17 mouse cellular contexts compared by ENCODE assay signal in the genomic region with DNA sequence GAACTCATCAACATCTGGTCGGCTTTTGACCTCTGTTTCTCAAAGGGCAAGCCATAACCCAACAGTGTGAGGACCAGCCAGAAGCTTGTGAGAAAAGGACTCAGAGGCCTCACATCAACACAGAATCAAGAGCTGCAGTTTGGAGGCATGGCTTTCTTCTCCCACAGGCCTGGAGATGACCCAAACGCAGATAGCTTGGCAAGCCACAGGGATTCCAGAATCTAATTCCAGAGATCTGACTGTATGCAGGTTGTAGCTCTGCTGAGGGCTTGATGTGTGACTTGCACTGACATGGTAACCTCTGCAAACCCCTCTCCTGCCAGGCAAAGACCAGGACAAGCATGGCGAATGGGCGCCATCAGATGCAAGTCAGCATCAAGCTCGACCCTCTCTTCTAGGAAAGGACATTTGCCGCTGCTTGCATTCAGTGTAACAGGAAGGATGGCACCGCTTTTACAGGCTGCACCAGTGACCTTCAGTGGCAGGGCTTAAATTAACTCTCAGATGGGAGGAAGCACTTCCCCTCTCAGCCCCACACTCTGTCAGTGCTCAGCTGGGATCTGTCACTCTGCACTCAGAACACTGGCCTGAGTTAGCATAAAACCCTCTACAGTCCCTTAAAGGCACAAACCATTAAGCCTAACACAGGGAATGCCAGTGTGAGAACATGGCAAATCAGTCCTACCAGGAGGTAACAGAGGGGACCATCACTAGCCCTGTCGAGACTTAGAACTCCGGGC. TPM values are rescaled to one million over a fixed set of nuclear protein-coding genes. Genes with fewer than 3 reads are reported as not detected.
A peak's percentile ranks its signal among the peaks of the same experiment; 100 is the strongest.
DNase-seq lines count a peak whose midpoint lies in the region; ATAC-seq and TF ChIP-seq lines count a peak whose summit lies in the region.
"Had no signal": no experiment of that assay in that cellular context is flagged by ENCODE, and none has a peak within 500 bp of the region (broad histone marks: within the 10 kb centered on the region; RNA-seq: fewer than 3 reads in every experiment).

No protein-coding gene starts in this region.

- no peak overlapping the region for H3K9ac ChIP-seq in kidney, embryonic 16.5 days (replicated peaks; ENCODE audit: low read length)
- no peak overlapping the region for H3K9ac ChIP-seq in heart, embryonic 15.5 days
- no peak overlapping the region for H3K9ac ChIP-seq in lung, postnatal 0 days (replicated peaks; ENCODE audit: low read depth)
- H3K9ac ChIP-seq: embryonic facial prominence, embryonic 12.5 days; hindbrain, embryonic 15.5 days; limb, embryonic 15.5 days; neural tube, embryonic 12.5 days had no signal

- no peak for DNase-seq in kidney, adult 11 months
- peak; percentile 80 for DNase-seq in lung, postnatal 0 days (ENCODE audit: low spot score)
- DNase-seq in right cerebral cortex, postnatal 10 days (ENCODE audit: low spot score in 2 of 2): no peak
- DNase-seq in yolk sac, embryonic 10.5 days (ENCODE audit: low spot score): no peak
- no peak for DNase-seq in midbrain, embryonic 10.5 days (ENCODE audit: low spot score)
- DNase-seq: adrenal gland, postnatal 25 days; cerebellum, adult 11 months; kidney, postnatal 25 days; midbrain, embryonic 14.5 days; thymus, postnatal 4 days had no signal

- peaks cover 9% of the 10 kb centered on the region; the same call in 1 of the 2 replicates for H3K4me1 ChIP-seq in kidney, embryonic 16.5 days (ENCODE audit: insufficient read depth, low read length)
- H3K4me1 ChIP-seq in heart, embryonic 15.5 days (replicated peaks): peaks cover 24% of the 10 kb centered on the region
- H3K4me1 ChIP-seq in lung, postnatal 0 days (ENCODE audit: insufficient read depth, low read depth, low read length): no peaks in the 10 kb centered on the region
- peaks cover 3% of the 10 kb centered on the region for H3K4me1 ChIP-seq in midbrain, embryonic 10.5 days
- H3K4me1 ChIP-seq: embryonic facial prominence, embryonic 12.5 days; hindbrain, embryonic 15.5 days; limb, embryonic 15.5 days; neural tube, embryonic 12.5 days had no signal

- ATAC-seq in kidney, embryonic 16.5 days (ENCODE audit: low FRiP score, low TSS enrichment): peak; percentile 78
- ATAC-seq in common myeloid progenitor, adult 5-6 weeks (replicated peaks; ENCODE audit: low read depth, poor library complexity, severe bottlenecking): 0 out of 2 replicates have a peak, but pooled peaks have one; percentile 25
- ATAC-seq in heart, embryonic 15.5 days (replicated peaks; ENCODE audit: insufficient number of reproducible peaks, insufficient read depth, low FRiP score, low read depth): peak; percentile 90
- ATAC-seq in lung, postnatal 0 days: peak; percentile 96

- H3K4me3 ChIP-seq in kidney, embryonic 16.5 days (ENCODE audit: low read length): no peak overlapping the region
- no peak overlapping the region for H3K4me3 ChIP-seq in heart, embryonic 15.5 days
- no peak overlapping the region for H3K4me3 ChIP-seq in lung, postnatal 0 days (ENCODE audit: low read depth, low read length)
- no peak overlapping the region for H3K4me3 ChIP-seq in midbrain, embryonic 10.5 days
- H3K4me3 ChIP-seq: embryonic facial prominence, embryonic 12.5 days; hindbrain, embryonic 15.5 days; limb, embryonic 15.5 days; neural tube, embryonic 12.5 days had no signal

- no peak for TF ChIP-seq CTCF in lung, postnatal 0 days (IDR thresholded peaks at IDR 0.05)

- no peaks in the 10 kb centered on the region for H3K27me3 ChIP-seq in kidney, embryonic 16.5 days (ENCODE audit: insufficient read depth, low read length)
- no peaks in the 10 kb centered on the region for H3K27me3 ChIP-seq in heart, embryonic 15.5 days
- H3K27me3 ChIP-seq in lung, postnatal 0 days (replicated peaks; ENCODE audit: insufficient read depth, low read length): no peaks in the 10 kb centered on the region
- no peaks in the 10 kb centered on the region for H3K27me3 ChIP-seq in midbrain, embryonic 10.5 days (ENCODE audit: low read depth, poor library complexity, severe bottlenecking)
- H3K27me3 ChIP-seq: embryonic facial prominence, embryonic 12.5 days; hindbrain, embryonic 15.5 days; limb, embryonic 15.5 days; neural tube, embryonic 12.5 days had no signal

- no peak overlapping the region for H3K27ac ChIP-seq in kidney, embryonic 16.5 days (ENCODE audit: low read length)
- peak overlapping the region; percentile 83 for H3K27ac ChIP-seq in heart, embryonic 15.5 days
- H3K27ac ChIP-seq in lung, postnatal 0 days (ENCODE audit: low read length): peak overlapping the region; percentile 66
- H3K27ac ChIP-seq in midbrain, embryonic 10.5 days (replicated peaks): no peak overlapping the region
- H3K27ac ChIP-seq: embryonic facial prominence, embryonic 12.5 days; hindbrain, embryonic 15.5 days; limb, embryonic 15.5 days; neural tube, embryonic 12.5 days had no signal

- 50% methylated on average over 9 of the region's 9 CpGs for WGBS in kidney, embryonic 16.5 days
- 39% methylated on average over 9 of the region's 9 CpGs for WGBS in heart, embryonic 15.5 days
- WGBS in lung, postnatal 0 days: 46% methylated on average over 9 of the region's 9 CpGs
- WGBS in midbrain, embryonic 10.5 days: 81% methylated on average over 9 of the region's 9 CpGs

- TF ChIP-seq EP300 in lung, postnatal 0 days (IDR thresholded peaks at IDR 0.05): no peak

- H3K4me2 ChIP-seq in kidney, embryonic 16.5 days (replicated peaks; ENCODE audit: low read depth, low read length): no peak overlapping the region
- peak overlapping the region; percentile 24 for H3K4me2 ChIP-seq in heart, embryonic 15.5 days
- no peak overlapping the region for H3K4me2 ChIP-seq in lung, postnatal 0 days (replicated peaks; ENCODE audit: low read depth, low read length)
- H3K4me2 ChIP-seq: embryonic facial prominence, embryonic 12.5 days; hindbrain, embryonic 15.5 days; limb, embryonic 15.5 days; neural tube, embryonic 12.5 days had no signal

- no peaks in the 10 kb centered on the region for H3K36me3 ChIP-seq in kidney, embryonic 16.5 days (ENCODE audit: insufficient read depth, low read length)
- no peaks in the 10 kb centered on the region for H3K36me3 ChIP-seq in heart, embryonic 15.5 days
- H3K36me3 ChIP-seq in lung, postnatal 0 days (ENCODE audit: insufficient read depth, low read length): no peaks in the 10 kb centered on the region
- H3K36me3 ChIP-seq in midbrain, embryonic 10.5 days: no peaks in the 10 kb centered on the region
- H3K36me3 ChIP-seq: embryonic facial prominence, embryonic 12.5 days; hindbrain, embryonic 15.5 days; limb, embryonic 15.5 days; neural tube, embryonic 12.5 days had no signal

- H3K9me3 ChIP-seq in kidney, embryonic 16.5 days (ENCODE audit: low read length): no peaks in the 10 kb centered on the region
- H3K9me3 ChIP-seq in heart, embryonic 15.5 days (replicated peaks): no peaks in the 10 kb centered on the region
- H3K9me3 ChIP-seq in lung, postnatal 0 days (ENCODE audit: low read length): no peaks in the 10 kb centered on the region
- H3K9me3 ChIP-seq in midbrain, embryonic 10.5 days (replicated peaks): no peaks in the 10 kb centered on the region
- H3K9me3 ChIP-seq: embryonic facial prominence, embryonic 12.5 days; hindbrain, embryonic 15.5 days; limb, embryonic 15.5 days; neural tube, embryonic 12.5 days had no signal

RNA-seq across cellular contexts. Expression of a gene that starts 23.4 kb away (rescaled TPM):
- 9.8 and 10.3 TPM in 2 replicates for polyA plus RNA-seq in kidney, embryonic 16.5 days (2015; fragmentation: Nextera tagmentation; extraction: Ambion mirVana)
- 9.4 and 9.6 TPM in 2 replicates for total RNA-seq in common myeloid progenitor, adult 5-6 weeks (2017)
- polyA plus RNA-seq in heart, embryonic 15.5 days (2015; fragmentation: Nextera tagmentation; extraction: Ambion mirVana): 7.1 and 8.5 TPM in 2 replicates
- polyA plus RNA-seq in lung, postnatal 0 days (2015; fragmentation: Nextera tagmentation; extraction: Ambion mirVana): 9.8 and 9.9 TPM in 2 replicates
- polyA plus RNA-seq in midbrain, embryonic 10.5 days (2016; fragmentation: Nextera tagmentation; extraction: Ambion mirVana): 3.6 and 5.7 TPM in 2 replicates

RNA-seq across cellular contexts. Expression of a gene that starts 27.3 kb away (rescaled TPM):
- 3.4 and 4.2 TPM in 2 replicates for polyA plus RNA-seq in kidney, embryonic 16.5 days (2015; fragmentation: Nextera tagmentation; extraction: Ambion mirVana)
- not detected in 2 replicates for total RNA-seq in common myeloid progenitor, adult 5-6 weeks (2017)
- 7.9 and 11.4 TPM in 2 replicates for polyA plus RNA-seq in heart, embryonic 15.5 days (2015; fragmentation: Nextera tagmentation; extraction: Ambion mirVana)
- 5.9 and 6.7 TPM in 2 replicates for polyA plus RNA-seq in lung, postnatal 0 days (2015; fragmentation: Nextera tagmentation; extraction: Ambion mirVana)
- polyA plus RNA-seq in midbrain, embryonic 10.5 days (2016; fragmentation: Nextera tagmentation; extraction: Ambion mirVana): 0.33 and 0.34 TPM in 2 replicates

RNA-seq across cellular contexts. Expression of a gene that starts 49.8 kb away (rescaled TPM):
- polyA plus RNA-seq in kidney, embryonic 16.5 days (2015; fragmentation: Nextera tagmentation; extraction: Ambion mirVana): 35.7 and 43.6 TPM in 2 replicates
- 42.2 and 45.2 TPM in 2 replicates for total RNA-seq in common myeloid progenitor, adult 5-6 weeks (2017)
- 41.3 and 44.8 TPM in 2 replicates for polyA plus RNA-seq in heart, embryonic 15.5 days (2015; fragmentation: Nextera tagmentation; extraction: Ambion mirVana)
- 21.2 and 23.4 TPM in 2 replicates for polyA plus RNA-seq in lung, postnatal 0 days (2015; fragmentation: Nextera tagmentation; extraction: Ambion mirVana)
- 33.8 and 43.2 TPM in 2 replicates for polyA plus RNA-seq in midbrain, embryonic 10.5 days (2016; fragmentation: Nextera tagmentation; extraction: Ambion mirVana)

Comparison
In these comparisons a context has a peak if more than half of its experiments do, and no peak if none do; other contexts are left out.
1. ATAC-seq: peak in every context shown above with its lines; median percentile 96 in lung, postnatal 0 days; 90 in heart, embryonic 15.5 days; 78 in kidney, embryonic 16.5 days; 25 in common myeloid progenitor, adult 5-6 weeks.
2. H3K27ac ChIP-seq: peak in heart, embryonic 15.5 days (single experiment) and lung, postnatal 0 days (single experiment); none in kidney, embryonic 16.5 days (single experiment) and midbrain, embryonic 10.5 days (single experiment).